Mouse (Mus musculus) midbrain, embryonic 13.5 days (tissue): ENCODE results near the gene Gpr35. TPM values are rescaled to one million over a fixed set of nuclear protein-coding genes. Genes with fewer than 3 reads are reported as not detected.

Source experiments
- ATAC-seq: fragments of 200-750 bp; cut with Nextera tagmentation; 2 replicates; pipeline ENCODE4 v1.8.0; 2017; ENCODE audit warnings: mild to moderate bottlenecking, moderate TSS enrichment, moderate library complexity
- H3K27ac ChIP-seq: fragments of 300-500 bp; sonication (generic); 2 replicates; pipeline ENCODE4 v1.5.1; 2015; ENCODE audit warnings: inconsistent platforms, mild to moderate bottlenecking, moderate library complexity
- H3K27me3 ChIP-seq: fragments of 300-500 bp; sonication (generic); 2 replicates; pipeline ENCODE4 v1.6.1; 2015; ENCODE audit warnings: mild to moderate bottlenecking, inconsistent platforms
- H3K36me3 ChIP-seq: fragments of 300-500 bp; sonication (generic); 2 replicates; pipeline ENCODE4 v1.6.1; 2015; ENCODE audit warnings: mild to moderate bottlenecking, inconsistent platforms
- H3K4me1 ChIP-seq: fragments of 300-500 bp; sonication (generic); replicated peaks from 2 replicates; pipeline ENCODE4 v1.6.1; 2015; ENCODE audit warnings: inconsistent platforms
- H3K4me2 ChIP-seq: fragments of 300-500 bp; sonication (generic); replicated peaks from 2 replicates; pipeline ENCODE4 v1.6.1; 2015; ENCODE audit warnings: moderate library complexity, mild to moderate bottlenecking, inconsistent platforms
- H3K4me3 ChIP-seq: fragments of 300-500 bp; sonication (generic); replicated peaks from 2 replicates; pipeline ENCODE4 v1.5.1; 2015; ENCODE audit warnings: mild to moderate bottlenecking, inconsistent platforms
- H3K9ac ChIP-seq: fragments of 300-500 bp; sonication (generic); replicated peaks from 2 replicates; pipeline ENCODE4 v1.6.1; 2015; ENCODE audit warnings: mild to moderate bottlenecking, inconsistent platforms
- H3K9me3 ChIP-seq: fragments of 300-500 bp; sonication (generic); 2 replicates; pipeline ENCODE4 v1.6.1; 2016; ENCODE audit warnings: mild to moderate bottlenecking, inconsistent platforms
- WGBS: fragments of 180-500 bp; shearing (Covaris S2); methylation state at CpG from one replicate; pipeline ENCODE4 v1.1.7; 2015; 5-methylcytosine and 5-hydroxymethylcytosine counted together
- polyA plus RNA-seq: library from polyadenylated mRNA; unstranded; fragments of >200 nt; fragmentation: Nextera tagmentation; extraction: Ambion mirVana; gene quantifications from 2 replicates; pipeline ENCODE4 v1.2.1, GENCODE M21; 2015

Gene Gpr35
- polyA plus RNA-seq, 1 experiment from 2014 or later, result 0.34 TPM

DNA sequence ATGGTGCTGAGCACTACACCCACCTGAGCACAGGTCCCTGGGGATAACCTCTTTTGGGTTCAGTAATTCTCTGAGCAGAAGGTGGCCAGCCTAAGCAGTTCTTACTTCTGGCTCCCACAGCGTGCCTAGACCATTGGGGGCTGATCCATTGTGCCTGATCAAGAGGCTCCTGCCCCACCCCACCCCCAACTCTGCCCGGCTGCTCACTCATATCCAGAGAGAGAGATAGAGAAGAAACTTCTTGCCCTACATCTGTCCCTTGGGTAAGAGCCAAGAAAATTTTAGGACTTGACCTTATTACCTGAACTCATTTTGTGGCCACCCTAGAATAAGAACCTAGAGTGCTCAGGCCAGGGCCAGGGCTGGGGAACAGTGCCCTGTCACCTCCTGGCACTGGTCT, 42.2 kb downstream of the Gpr35 start:
- Histone ChIP-seq H3K9me3 (no peaks in the 10 kb centered on the region), H3K36me3 (no peaks in the 10 kb centered on the region), H3K4me2 (no peak overlapping the region), H3K9ac (no peak overlapping the region), H3K4me1 (no peaks in the 10 kb centered on the region), H3K4me3 (no peak overlapping the region), H3K27ac (no peak overlapping the region), H3K27me3 (no peaks in the 10 kb centered on the region)
- 64% methylated on average over 2 of the region's 2 CpGs for WGBS
- ATAC-seq, result no peak

DNA sequence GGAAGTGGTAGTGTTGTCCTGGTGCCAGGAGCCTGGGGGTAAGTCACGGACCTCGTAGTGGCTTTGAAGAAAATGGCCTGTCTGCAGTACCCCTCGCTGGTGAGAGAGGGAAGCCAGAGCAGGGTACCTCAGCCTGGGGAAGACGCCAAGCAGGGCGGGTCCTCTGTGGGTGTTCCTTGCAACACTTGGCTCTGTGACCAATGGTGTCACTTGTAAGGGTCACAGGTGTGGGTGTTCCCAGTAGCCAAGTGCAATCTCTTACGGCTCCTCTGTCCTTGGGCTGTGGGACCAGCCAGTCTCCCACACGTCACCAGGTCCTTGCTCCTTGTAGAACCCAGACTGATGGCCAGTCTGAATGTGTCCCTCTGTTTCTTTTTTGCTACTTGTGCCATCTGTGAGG, 55.4 kb downstream of the Gpr35 start, which contains the start of gene Aqp12:
Gene Aqp12, plus strand, starts transcription at position 274 of the 400 bp plus-strand sequence.
- Histone ChIP-seq H3K27me3 (no peaks in the 10 kb centered on the region), H3K4me3 (no peak within 1 kb of the TSS), H3K9ac (no peak within 1 kb of the TSS), H3K27ac (no peak within 1 kb of the TSS), H3K36me3 (no peaks in the 10 kb centered on the region), H3K4me2 (no peak within 1 kb of the TSS), H3K9me3 (peaks cover 4% of the 10 kb centered on the region), H3K4me1 (no peaks in the 10 kb centered on the region)
- ATAC-seq, result no peak
- 87% methylated on average over 7 of the region's 7 CpGs for WGBS

DNA sequence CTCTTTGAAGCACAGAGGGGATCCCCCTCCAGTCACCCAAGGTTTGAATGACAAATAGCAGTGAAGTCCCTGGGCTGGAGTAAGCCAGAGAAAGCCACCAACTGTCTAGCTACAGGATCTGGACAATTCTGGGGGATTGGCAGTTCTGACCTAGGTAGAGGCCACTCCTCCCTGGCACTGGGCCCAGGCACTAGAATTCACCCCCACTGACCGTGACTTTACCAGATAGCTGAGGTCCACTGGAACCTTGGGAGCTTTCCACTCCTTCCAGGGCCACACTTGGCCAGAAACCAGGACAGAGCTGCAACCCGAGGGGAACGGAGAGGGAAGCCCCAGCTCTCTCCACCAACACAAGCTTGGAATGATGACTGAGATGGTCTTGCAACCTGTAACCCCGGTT, 58.5 kb downstream of the Gpr35 start:
- no peak overlapping the region for H3K4me2 ChIP-seq
- WGBS, result 81% methylated on average over 4 of the region's 4 CpGs
- no peak for ATAC-seq
- H3K4me3 ChIP-seq, result no peak overlapping the region
- H3K9ac ChIP-seq, result no peak overlapping the region
- no peak overlapping the region for H3K27ac ChIP-seq
- H3K27me3 ChIP-seq, result no peaks in the 10 kb centered on the region
- no peaks in the 10 kb centered on the region for H3K36me3 ChIP-seq
- no peaks in the 10 kb centered on the region for H3K9me3 ChIP-seq
- no peaks in the 10 kb centered on the region for H3K4me1 ChIP-seq

DNA sequence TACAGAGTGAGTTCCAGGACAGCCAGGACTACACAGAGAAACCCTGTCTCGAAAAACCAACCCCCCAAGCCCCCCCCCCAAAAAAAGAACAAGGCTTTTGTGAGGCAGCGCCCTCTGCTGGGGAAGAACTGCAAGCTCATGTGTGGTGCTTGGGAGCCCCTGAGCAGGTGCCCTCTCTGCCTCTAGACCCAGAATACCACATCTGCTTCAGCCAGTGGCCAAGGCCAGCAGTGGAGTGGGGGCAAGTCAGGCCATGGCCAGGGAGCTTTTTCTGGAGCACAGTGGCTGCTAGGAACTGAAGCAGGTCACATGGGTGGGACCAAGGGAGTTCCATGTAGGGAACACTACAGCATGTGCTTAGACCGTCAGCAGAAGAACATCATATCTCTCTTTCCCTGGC, 60.1 kb downstream of the Gpr35 start:
- Histone ChIP-seq H3K4me2 (no peak overlapping the region), H3K4me1 (no peaks in the 10 kb centered on the region), H3K27me3 (no peaks in the 10 kb centered on the region), H3K9me3 (no peaks in the 10 kb centered on the region), H3K9ac (no peak overlapping the region), H3K4me3 (no peak overlapping the region), H3K27ac (no peak overlapping the region), H3K36me3 (0 out of 2 replicates have a peak, but pooled peaks cover 4% of the 10 kb centered on the region)
- 32% methylated on average over 3 of the region's 3 CpGs for WGBS
- ATAC-seq, result peak; percentile 26; the same call in 1 of the 2 replicates

DNA sequence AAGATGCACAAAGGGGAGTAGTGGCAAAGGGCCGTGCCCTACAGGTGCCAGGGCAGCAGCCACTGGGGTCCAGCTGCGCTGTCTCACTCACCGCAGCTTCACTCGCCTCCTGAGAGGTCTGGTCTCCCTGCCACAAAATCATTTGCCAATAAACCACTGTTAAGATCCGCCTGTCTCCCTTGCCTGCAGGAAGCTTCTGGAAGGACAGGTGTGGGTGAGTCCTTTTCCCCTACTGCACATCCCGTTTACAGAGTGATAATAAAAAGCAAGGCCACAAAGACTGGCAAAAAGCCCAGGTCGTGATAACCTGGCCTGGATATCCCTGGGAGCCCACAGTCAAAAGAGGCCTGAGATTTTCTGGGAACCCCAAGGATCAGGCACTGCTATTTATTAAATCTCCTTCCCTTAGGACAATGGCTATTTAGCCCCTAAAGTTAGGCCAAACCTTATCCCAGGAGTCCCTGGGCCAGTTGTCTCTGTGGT, 61.5 kb downstream of the Gpr35 start:
- Histone ChIP-seq H3K4me2 (no peak overlapping the region), H3K4me1 (no peaks in the 10 kb centered on the region), H3K4me3 (no peak overlapping the region), H3K36me3 (peaks cover 17% of the 10 kb centered on the region), H3K9me3 (no peaks in the 10 kb centered on the region), H3K27ac (no peak overlapping the region), H3K9ac (no peak overlapping the region), H3K27me3 (no peaks in the 10 kb centered on the region)
- ATAC-seq, result no peak
- WGBS, result 83% methylated on average over 7 of the region's 7 CpGs

DNA sequence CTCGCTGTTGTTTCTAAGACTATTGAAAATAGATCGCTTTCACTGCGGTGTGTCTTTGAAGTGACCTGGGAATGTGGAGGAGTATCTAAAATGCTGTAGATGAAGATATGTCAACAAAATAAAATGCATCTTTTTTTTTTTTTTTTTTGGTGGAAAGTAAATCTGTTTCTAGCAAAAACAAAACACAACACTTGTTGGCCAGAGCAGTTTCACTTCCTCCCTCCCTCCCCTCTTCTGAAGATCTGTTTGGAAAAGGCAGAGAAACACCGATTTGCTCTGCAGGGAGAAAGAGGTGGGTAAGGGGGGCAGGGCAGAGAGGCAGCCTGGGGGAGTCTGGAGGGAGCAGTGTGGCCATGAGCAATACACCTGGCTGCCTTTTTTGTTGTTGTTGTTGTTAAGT, 62.7 kb downstream of the Gpr35 start:
- 81% methylated on average over 4 of the region's 4 CpGs for WGBS
- Histone ChIP-seq H3K9ac (no peak overlapping the region), H3K9me3 (no peaks in the 10 kb centered on the region), H3K36me3 (peaks cover 28% of the 10 kb centered on the region), H3K27ac (no peak overlapping the region), H3K27me3 (no peaks in the 10 kb centered on the region), H3K4me2 (no peak overlapping the region), H3K4me1 (no peaks in the 10 kb centered on the region), H3K4me3 (no peak overlapping the region)
- no peak for ATAC-seq

DNA sequence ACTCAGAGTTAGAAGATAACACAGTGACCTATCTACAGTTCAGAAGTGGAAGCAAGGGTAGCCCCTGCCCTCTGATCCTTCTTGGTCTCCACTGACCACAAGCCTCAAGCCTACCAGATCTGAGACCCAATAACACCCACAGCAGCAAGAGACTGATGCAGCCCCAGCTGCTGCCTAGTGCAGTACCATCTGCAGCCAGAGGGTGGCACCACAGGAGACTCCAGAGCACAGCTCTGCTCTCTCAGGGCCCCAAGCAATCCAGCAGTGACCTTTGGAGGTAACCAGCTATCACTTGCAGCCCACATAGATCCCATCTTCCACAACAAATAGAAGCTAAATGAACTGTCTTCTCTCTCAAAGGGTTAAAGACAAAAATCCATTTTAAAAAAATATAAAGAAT, 63.8 kb downstream of the Gpr35 start:
- H3K9ac ChIP-seq, result no peak overlapping the region
- peaks cover 39% of the 10 kb centered on the region for H3K36me3 ChIP-seq
- ATAC-seq, result peak; percentile 54; the same call in 1 of the 2 replicates
- H3K4me1 ChIP-seq, result no peaks in the 10 kb centered on the region
- H3K27me3 ChIP-seq, result no peaks in the 10 kb centered on the region
- H3K9me3 ChIP-seq, result no peaks in the 10 kb centered on the region
- H3K4me3 ChIP-seq, result no peak overlapping the region
- no peak overlapping the region for H3K4me2 ChIP-seq
- H3K27ac ChIP-seq, result no peak overlapping the region

DNA sequence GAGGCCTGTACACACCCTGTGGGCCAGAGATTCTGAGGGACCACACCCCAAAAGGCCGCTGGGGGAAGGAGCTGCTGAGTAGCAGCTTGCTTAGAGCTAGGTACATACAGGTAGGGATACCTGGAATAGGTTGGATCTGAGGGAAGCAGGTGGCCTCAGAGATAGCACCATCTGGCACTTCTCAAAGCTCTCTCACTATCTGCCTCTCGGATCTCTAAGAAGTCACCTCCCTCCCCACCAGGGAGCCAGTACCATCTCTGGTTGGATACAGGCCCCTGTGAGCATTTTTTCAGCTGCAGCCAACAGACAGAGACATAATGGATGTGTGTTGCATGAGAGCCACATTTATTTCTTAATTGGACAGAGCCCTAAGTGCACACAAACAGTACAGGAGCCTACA, 64.5 kb downstream of the Gpr35 start:
- Histone ChIP-seq H3K4me2 (no peak overlapping the region), H3K4me1 (no peaks in the 10 kb centered on the region), H3K9me3 (no peaks in the 10 kb centered on the region), H3K9ac (no peak overlapping the region), H3K27me3 (no peaks in the 10 kb centered on the region), H3K27ac (no peak overlapping the region), H3K4me3 (no peak overlapping the region), H3K36me3 (peaks cover 46% of the 10 kb centered on the region)
- no peak for ATAC-seq
- WGBS, result 69% methylated on average over 2 of the region's 2 CpGs

DNA sequence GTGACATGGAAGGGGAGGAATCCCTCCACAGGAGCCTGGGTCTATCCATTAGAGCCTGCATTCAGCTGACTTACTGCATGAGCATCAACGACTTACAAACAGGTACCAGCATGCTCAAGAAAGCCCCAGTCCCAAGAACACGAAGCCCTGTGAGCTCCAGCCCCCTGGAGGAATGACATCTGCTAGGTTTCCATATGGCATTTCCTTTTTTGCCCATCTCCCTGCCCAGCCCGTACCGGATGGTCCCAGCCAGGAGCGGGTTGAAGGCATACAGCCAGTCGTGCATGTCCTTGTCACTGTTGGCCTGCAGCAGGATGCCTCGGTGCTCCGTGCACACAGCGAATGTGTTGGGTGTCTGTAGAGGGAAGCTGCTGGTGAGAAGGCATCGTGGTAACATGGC, 68.1 kb downstream of the Gpr35 start:
- no peak overlapping the region for H3K4me2 ChIP-seq
- no peak overlapping the region for H3K4me3 ChIP-seq
- H3K9ac ChIP-seq, result no peak overlapping the region
- WGBS, result 92% methylated on average over 10 of the region's 10 CpGs
- no peaks in the 10 kb centered on the region for H3K9me3 ChIP-seq
- peaks cover 82% of the 10 kb centered on the region for H3K36me3 ChIP-seq
- ATAC-seq, result no peak
- no peaks in the 10 kb centered on the region for H3K4me1 ChIP-seq
- H3K27me3 ChIP-seq, result no peaks in the 10 kb centered on the region
- H3K27ac ChIP-seq, result no peak overlapping the region

DNA sequence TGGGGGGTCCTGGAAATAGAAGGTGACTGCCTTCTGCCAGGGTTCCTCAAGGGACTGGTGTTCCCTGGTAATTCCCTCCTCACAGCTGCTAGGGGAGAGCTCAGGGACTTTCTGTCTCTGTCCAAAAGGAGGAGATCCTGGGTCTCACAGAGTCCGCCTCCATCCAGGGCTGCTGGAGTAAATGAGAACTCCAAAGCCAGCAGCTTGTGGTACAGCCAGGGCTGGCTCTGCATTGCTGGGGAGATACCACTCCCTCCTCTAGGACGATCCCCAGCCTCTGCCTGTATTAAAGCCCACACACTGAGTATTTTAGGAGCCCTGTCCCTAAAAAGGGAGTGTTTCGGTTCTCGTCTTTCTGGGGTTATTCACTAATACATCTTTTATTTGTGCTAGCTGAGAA, 69.9 kb downstream of the Gpr35 start:
- Histone ChIP-seq H3K4me2 (no peak overlapping the region), H3K9ac (no peak overlapping the region), H3K36me3 (peaks cover 98% of the 10 kb centered on the region), H3K27me3 (no peaks in the 10 kb centered on the region), H3K27ac (no peak overlapping the region), H3K4me1 (no peaks in the 10 kb centered on the region), H3K4me3 (no peak overlapping the region), H3K9me3 (no peaks in the 10 kb centered on the region)
- WGBS, result 79% methylated on average over 4 of the region's 4 CpGs
- ATAC-seq, result no peak

DNA sequence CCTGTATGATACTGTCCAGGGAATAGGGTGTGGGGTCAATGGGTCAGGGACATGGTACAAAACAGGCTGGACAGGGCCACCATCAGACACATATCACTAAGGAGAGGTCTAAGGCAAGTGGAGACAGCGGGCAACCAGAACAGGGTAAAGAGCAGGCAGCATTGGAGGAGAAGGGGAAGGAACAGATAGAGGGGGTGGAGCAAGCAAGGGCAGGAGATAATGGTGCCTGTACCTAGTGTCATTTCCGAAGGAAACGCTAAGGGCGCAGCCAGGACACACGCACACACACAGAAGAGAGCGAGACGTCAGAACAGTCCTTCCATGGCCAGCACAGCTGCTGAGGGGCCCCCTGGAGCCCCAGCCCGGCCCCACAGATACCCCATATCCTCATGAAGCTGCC, 75.9 kb downstream of the Gpr35 start:
- H3K4me2 ChIP-seq, result no peak overlapping the region
- WGBS, result 91% methylated on average over 8 of the region's 8 CpGs
- no peak overlapping the region for H3K4me3 ChIP-seq
- H3K9ac ChIP-seq, result no peak overlapping the region
- no peaks in the 10 kb centered on the region for H3K9me3 ChIP-seq
- no peak overlapping the region for H3K27ac ChIP-seq
- no peak; the same call in 1 of the 2 replicates for ATAC-seq
- H3K4me1 ChIP-seq, result no peaks in the 10 kb centered on the region
- peaks cover 99% of the 10 kb centered on the region for H3K36me3 ChIP-seq
- no peaks in the 10 kb centered on the region for H3K27me3 ChIP-seq

DNA sequence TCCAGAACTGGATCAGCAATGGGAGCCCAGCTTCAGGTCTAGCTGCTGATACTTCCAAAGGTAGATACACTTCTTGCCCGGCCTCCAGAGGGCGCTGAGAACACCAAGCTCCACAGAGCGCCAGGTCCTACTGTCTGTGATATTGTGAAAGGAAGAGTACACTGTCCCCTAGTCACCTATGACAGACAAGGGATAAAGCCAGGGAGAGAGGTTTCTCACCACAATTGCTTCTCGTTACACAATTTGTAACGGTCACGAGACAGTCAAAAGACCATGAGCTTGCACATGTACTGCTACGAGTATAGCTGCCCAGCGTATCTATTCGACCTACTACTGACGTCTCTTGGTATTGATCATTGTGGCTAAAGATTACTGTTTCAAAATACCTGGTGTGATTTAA, 78.7 kb downstream of the Gpr35 start:
- WGBS, result 97% methylated on average over 10 of the region's 10 CpGs
- no peaks in the 10 kb centered on the region for H3K27me3 ChIP-seq
- no peak for ATAC-seq
- H3K9ac ChIP-seq, result no peak overlapping the region
- H3K4me2 ChIP-seq, result no peak overlapping the region
- H3K27ac ChIP-seq, result no peak overlapping the region
- H3K4me1 ChIP-seq, result no peaks in the 10 kb centered on the region
- H3K9me3 ChIP-seq, result no peaks in the 10 kb centered on the region
- H3K36me3 ChIP-seq, result peaks cover 99% of the 10 kb centered on the region
- H3K4me3 ChIP-seq, result no peak overlapping the region

DNA sequence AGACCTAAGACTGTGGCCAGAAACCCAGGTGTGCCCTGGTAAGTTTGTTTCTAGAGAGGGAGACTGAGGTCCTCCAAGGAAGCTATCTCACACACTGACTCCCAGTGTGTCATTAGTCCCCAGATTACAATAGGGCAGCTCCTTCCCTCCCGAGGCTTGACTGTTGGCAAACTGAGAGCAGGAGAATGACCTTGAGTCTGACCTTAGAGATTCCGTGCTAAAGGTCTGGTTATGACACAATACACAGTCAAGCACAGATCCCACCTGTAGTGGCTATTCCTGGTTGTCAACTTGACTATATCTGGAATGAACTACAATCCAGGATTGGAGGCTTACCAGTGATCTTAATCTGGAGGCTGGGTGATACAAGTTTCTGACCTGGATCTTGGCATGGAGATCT, 79.4 kb downstream of the Gpr35 start:
- Histone ChIP-seq H3K4me3 (no peak overlapping the region), H3K9me3 (no peaks in the 10 kb centered on the region), H3K27ac (no peak overlapping the region), H3K36me3 (peaks cover 99% of the 10 kb centered on the region), H3K9ac (no peak overlapping the region), H3K4me2 (no peak overlapping the region), H3K4me1 (no peaks in the 10 kb centered on the region), H3K27me3 (no peaks in the 10 kb centered on the region)
- 93% methylated on average over 2 of the region's 2 CpGs for WGBS
- ATAC-seq, result no peak
